Mouse (Mus musculus): ENCODE data around the gene Orai3.

GRCm38 (mm10) chr7:127730170-127730569 lies 39.4 kb upstream of the Orai3 start:
- TF ChIP-seq EP300 (IDR thresholded peaks at IDR 0.05; ENCODE audit: low read depth in 1 of 2, low read length in 2 of 2) (no peak), CTCF (IDR thresholded peaks at IDR 0.05 in 2 of 3, conservative IDR thresholded peaks at IDR 0.05 in 1 of 3; ENCODE audit: control insufficient read depth in 1 of 3, insufficient read depth in 1 of 3, low read depth in 2 of 3, low read length in 3 of 3, poor library complexity in 1 of 3, severe bottlenecking in 1 of 3) (no peak), HCFC1 (IDR thresholded peaks at IDR 0.05; ENCODE audit: low read depth, low read length) (no peak)
